Mouse (Mus musculus) ES-Bruce4 (cell line): ENCODE measurements at regions not wholly inside any gene's neighbourhood (a gene's known extent, or its start where the extent isn't known, plus 50 kb on each side); places are given as distances from the start of the nearest gene placed in this dataset.

Experiments used
- H3K27ac ChIP-seq: 2 replicates; pipeline ENCODE4 v1.5.1; 2012; ENCODE audit warnings: low read length, inconsistent platforms; ENCODE audit not compliant: insufficient read depth
- H3K27me3 ChIP-seq: 2 replicates; pipeline ENCODE4 v1.6.1; 2012; ENCODE audit warnings: mild to moderate bottlenecking, low read length, inconsistent platforms; ENCODE audit not compliant: control insufficient read depth, poor library complexity, insufficient read depth, severe bottlenecking
- H3K36me3 ChIP-seq: 2 replicates; pipeline ENCODE4 v1.6.1; 2012; ENCODE audit warnings: inconsistent platforms, mild to moderate bottlenecking, low read length, moderate library complexity; ENCODE audit not compliant: control insufficient read depth, poor library complexity, insufficient read depth, severe bottlenecking
- H3K4me1 ChIP-seq: one replicate; pipeline ENCODE4 v1.8.1; 2011; ENCODE audit warnings: low read length; ENCODE audit not compliant: control insufficient read depth, insufficient read depth
- H3K4me3 ChIP-seq: 2 replicates; pipeline ENCODE4 v1.5.1; 2011; ENCODE audit warnings: low read depth, mild to moderate bottlenecking, low read length
- H3K9ac ChIP-seq: 2 replicates; pipeline ENCODE4 v1.6.1; 2012; ENCODE audit warnings: low read depth, mild to moderate bottlenecking, inconsistent platforms; ENCODE audit not compliant: poor library complexity, severe bottlenecking
- H3K9me3 ChIP-seq: replicated peaks from 2 replicates; pipeline ENCODE4 v1.6.1; 2012; ENCODE audit warnings: mild to moderate bottlenecking, low read length, inconsistent platforms; ENCODE audit not compliant: control insufficient read depth, poor library complexity, insufficient read depth, severe bottlenecking
- CTCF ChIP-seq: IDR thresholded peaks from one replicate; pipeline ENCODE4 v1.8.1; 2011; ENCODE audit warnings: low read depth, low read length
- EP300 ChIP-seq: IDR thresholded peaks from 2 replicates; pipeline ENCODE4 v1.6.1; 2011; ENCODE audit warnings: low read depth, low read length; ENCODE audit not compliant: insufficient read depth
- POLR2A ChIP-seq: IDR thresholded peaks from one replicate; pipeline ENCODE4 v1.8.1; 2011; ENCODE audit warnings: low read length; ENCODE audit not compliant: insufficient read depth

DNA sequence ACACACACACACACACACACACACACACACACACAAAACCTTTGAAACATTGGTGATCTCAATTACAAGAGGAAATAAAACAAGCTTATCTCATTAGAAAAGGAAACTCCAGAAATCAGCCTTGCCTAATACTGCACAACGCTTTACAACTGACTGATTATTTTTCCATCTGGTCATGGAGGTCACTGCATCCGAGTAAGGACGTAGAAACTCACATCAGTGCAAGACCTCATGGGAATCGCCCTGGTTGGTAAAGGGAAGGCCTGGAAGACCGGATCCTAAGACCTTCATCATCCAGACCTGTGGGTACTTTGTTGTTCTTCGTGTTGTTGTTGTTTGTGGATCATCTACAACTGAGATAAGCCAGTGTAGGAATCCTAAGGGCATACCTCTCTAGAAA lies 77.8 kb upstream of the Sestd1 start:
- H3K27me3 ChIP-seq, result no peaks in the 10 kb centered on the region
- no peak for TF ChIP-seq CTCF
- TF ChIP-seq EP300, result no peak
- TF ChIP-seq POLR2A, result no peak
- H3K9me3 ChIP-seq, result no peaks in the 10 kb centered on the region
- no peaks in the 10 kb centered on the region for H3K4me1 ChIP-seq
- no peaks in the 10 kb centered on the region for H3K36me3 ChIP-seq
- no peak overlapping the region for H3K4me3 ChIP-seq
- H3K9ac ChIP-seq, result no peak overlapping the region
- no peak overlapping the region for H3K27ac ChIP-seq

DNA sequence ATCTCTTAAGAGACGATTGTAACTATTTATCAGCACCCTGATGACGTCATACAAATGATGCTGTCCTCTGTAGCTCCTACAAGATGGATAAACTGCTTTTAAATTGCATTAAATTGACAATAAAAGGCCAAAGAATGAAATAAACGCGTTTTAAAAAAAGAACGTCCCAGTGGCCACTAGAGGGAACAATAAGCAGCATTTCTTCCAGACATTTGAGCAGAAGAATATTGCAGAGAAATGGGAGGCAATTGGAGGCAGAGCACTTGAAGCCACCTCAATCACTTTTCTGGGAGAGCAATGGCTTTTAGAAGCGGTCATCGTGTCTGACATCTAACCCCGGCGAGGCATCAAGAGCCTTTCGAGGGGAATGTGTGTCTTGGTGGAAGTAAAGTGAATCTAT lies 76.4 kb upstream of the Sestd1 start:
- H3K9me3 ChIP-seq, result no peaks in the 10 kb centered on the region
- no peak overlapping the region for H3K9ac ChIP-seq
- TF ChIP-seq CTCF (no peak), EP300 (no peak), POLR2A (no peak)
- H3K27me3 ChIP-seq, result no peaks in the 10 kb centered on the region
- no peak overlapping the region for H3K27ac ChIP-seq
- no peaks in the 10 kb centered on the region for H3K4me1 ChIP-seq
- H3K4me3 ChIP-seq, result no peak overlapping the region
- H3K36me3 ChIP-seq, result no peaks in the 10 kb centered on the region

DNA sequence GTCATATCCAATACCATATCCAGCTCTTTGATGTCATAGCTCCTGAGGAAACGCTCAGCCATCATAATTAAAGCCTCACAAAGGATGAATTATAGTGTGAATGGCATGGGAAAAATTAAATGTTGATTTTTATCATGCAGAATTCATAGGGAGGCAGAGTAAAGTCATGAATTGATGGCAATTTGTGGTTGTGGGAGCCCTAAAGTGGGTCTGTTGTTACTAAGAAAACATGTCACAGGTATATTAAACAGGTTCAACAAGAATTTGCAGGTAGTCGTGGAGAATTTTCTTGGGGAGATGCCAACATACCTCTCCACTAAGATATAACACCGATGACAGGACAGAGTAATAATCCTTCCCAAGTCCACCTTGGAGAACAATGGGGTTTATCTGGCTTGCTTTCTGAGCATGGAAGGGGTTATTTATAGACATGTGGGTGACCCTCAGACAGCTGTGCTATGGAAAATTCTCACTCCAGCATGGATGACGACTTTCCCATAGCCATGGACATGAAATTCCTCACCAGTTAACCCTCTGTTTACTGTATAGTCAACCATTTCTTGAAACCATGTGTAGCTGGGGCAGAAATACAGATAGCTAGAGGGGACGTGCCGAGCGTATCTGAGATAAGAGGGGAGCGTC lies 71.7 kb upstream of the Sestd1 start:
- Histone ChIP-seq H3K36me3 (no peaks in the 10 kb centered on the region), H3K9ac (no peak overlapping the region), H3K9me3 (no peaks in the 10 kb centered on the region), H3K4me1 (no peaks in the 10 kb centered on the region), H3K27ac (no peak overlapping the region), H3K27me3 (no peaks in the 10 kb centered on the region), H3K4me3 (no peak overlapping the region)
- TF ChIP-seq CTCF, result no peak
- no peak for TF ChIP-seq POLR2A
- TF ChIP-seq EP300, result no peak

DNA sequence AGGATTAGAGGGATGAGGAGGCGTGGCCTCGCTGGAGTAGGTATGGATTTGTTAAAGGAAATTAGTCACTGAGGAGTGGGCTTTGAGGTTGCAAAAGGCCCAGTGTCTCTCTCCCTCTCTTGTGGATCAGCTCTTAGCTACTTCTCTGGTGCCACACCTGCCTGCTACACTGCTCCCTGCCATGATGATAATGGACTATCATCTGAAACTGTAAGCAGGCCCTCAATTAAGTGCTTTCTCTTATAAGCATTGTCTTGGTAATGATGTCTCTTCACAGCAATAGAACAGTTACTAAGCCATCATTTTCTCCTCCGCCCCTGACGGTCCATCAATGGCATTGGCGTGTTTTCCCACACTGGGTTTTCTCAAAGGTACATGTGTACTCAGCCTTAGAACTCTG lies 66.6 kb upstream of the Sestd1 start:
- Histone ChIP-seq H3K27me3 (no peaks in the 10 kb centered on the region), H3K9me3 (no peaks in the 10 kb centered on the region; the same call in 1 of the 2 replicates), H3K9ac (no peak overlapping the region), H3K4me1 (no peaks in the 10 kb centered on the region), H3K36me3 (no peaks in the 10 kb centered on the region), H3K27ac (no peak overlapping the region), H3K4me3 (no peak overlapping the region)
- TF ChIP-seq POLR2A, result no peak
- TF ChIP-seq CTCF, result no peak
- no peak for TF ChIP-seq EP300

- TF ChIP-seq POLR2A (no peak), EP300 (peak; percentile 47; the same call in 1 of the 2 replicates), CTCF (peak; percentile 91)
- H3K27ac ChIP-seq, result no peak overlapping the region
- H3K27me3 ChIP-seq, result no peaks in the 10 kb centered on the region
- peaks cover 3% of the 10 kb centered on the region for H3K4me1 ChIP-seq
- no peaks in the 10 kb centered on the region for H3K36me3 ChIP-seq
- H3K4me3 ChIP-seq, result no peak overlapping the region
- no peak overlapping the region for H3K9ac ChIP-seq
- no peaks in the 10 kb centered on the region; the same call in 1 of the 2 replicates for H3K9me3 ChIP-seq
These were observed 63.5 kb upstream of the Sestd1 start for GRCm38 (mm10) chr2:77343736-77344440.

- Histone ChIP-seq H3K27ac (no peak overlapping the region), H3K4me1 (peaks cover 3% of the 10 kb centered on the region), H3K9me3 (peaks cover 2% of the 10 kb centered on the region; the same call in 1 of the 2 replicates), H3K9ac (no peak overlapping the region), H3K27me3 (no peaks in the 10 kb centered on the region), H3K4me3 (no peak overlapping the region), H3K36me3 (no peaks in the 10 kb centered on the region)
- no peak for TF ChIP-seq EP300
- no peak for TF ChIP-seq POLR2A
- no peak for TF ChIP-seq CTCF
These were observed 62.0 kb upstream of the Sestd1 start for GRCm38 (mm10) chr2:77342416-77342815.
